Mouse (Mus musculus): ENCODE measurements around the gene Tmem131.

Tmem131 gene

GRCm38 (mm10) chr1:36943653-36944052, at the start of gene Tmem131:
Tmem131 (minus strand) TSS chr1:36943666.
- no peak for DNase-seq (ENCODE audit: low read depth, low spot score)

- no peak for DNase-seq (ENCODE audit: low read depth, low spot score)
Observed at GRCm38 (mm10) chr1:36988561-36988960, 45.1 kb upstream of the Tmem131 start.

GRCm38 (mm10) chr1:36988161-36988560, 44.7 kb upstream of the Tmem131 start:
- no peak for DNase-seq (ENCODE audit: low read depth, low spot score)

- DNase-seq (ENCODE audit: low read depth, low spot score) = no peak
Observed at GRCm38 (mm10) chr1:36987172-36988148, 44.0 kb upstream of the Tmem131 start.

GRCm38 (mm10) chr1:36986396-36987160, 43.1 kb upstream of the Tmem131 start:
- DNase-seq (ENCODE audit: low read depth, low spot score) = no peak

DNA sequence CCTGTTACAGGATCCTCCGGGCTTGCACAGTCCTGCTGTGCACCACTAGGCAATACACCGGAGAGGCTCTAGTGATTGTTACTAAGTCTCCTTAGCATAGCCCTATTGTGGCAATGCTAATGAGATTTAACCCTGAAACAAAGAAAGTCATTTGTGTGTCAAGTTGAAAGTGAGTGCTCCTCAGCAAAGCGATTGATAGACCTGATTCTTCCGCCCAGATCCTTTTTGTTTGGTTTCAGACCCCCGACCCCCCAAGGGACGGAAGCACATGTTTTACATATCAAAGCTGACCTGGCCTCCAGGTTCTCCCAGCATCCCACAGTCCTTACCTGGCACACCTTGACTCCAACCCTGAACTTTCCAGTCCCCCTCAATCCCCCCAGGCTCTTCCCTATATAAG, 42.4 kb upstream of the Tmem131 start:
- DNase-seq (ENCODE audit: low read depth, low spot score) = no peak

DNA sequence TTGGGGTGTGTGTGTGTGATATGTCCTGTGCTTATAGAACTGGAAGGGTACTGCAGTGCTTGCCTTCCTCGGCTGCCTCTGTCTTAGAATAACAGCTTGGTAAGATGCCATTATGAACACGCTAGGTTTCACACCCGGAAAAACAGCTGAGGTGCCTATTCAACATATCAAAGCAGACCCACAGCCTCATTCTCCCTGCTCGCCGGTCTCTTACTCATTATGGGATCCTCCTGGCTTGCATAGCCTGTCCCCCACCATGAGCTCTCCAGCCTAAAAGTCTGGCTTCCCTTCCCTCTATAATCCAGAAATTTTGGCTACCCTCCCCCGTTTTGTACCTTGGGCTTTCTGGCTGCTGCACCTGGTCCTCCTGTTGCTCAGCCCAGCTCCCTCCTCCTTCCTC, 40.9 kb upstream of the Tmem131 start:
- no peak for DNase-seq (ENCODE audit: low read depth, low spot score)

- DNase-seq (ENCODE audit: low read depth, low spot score) = no peak
Observed at GRCm38 (mm10) chr1:36983754-36984153, 40.3 kb upstream of the Tmem131 start.

GRCm38 (mm10) chr1:36982191-36982961, 38.9 kb upstream of the Tmem131 start:
- DNase-seq (ENCODE audit: low read depth, low spot score) = no peak

- DNase-seq (ENCODE audit: low read depth, low spot score) = peak; percentile 13
Observed at GRCm38 (mm10) chr1:36976770-36977169, 33.3 kb upstream of the Tmem131 start.

GRCm38 (mm10) chr1:36970918-36971617, 27.6 kb upstream of the Tmem131 start:
- no peak for DNase-seq (ENCODE audit: low read depth, low spot score)

DNA sequence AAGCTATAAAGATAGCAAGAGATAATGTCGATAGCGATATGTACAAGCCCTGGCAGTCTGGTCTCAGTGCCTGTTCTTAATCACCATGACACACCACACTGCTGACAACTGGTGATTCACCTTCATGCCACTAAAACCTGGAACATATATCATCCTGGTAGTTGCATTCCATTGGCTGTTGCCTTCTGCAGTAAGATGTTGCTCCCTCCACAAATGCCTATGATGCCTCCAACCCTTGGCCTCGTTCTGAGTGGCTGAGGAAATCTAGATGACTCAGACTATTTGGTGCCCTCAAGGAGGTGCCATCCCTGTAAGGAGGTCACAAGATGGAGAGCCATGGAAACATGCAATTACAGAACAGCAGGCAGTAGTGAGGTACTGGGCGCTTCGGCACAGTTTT, 22.4 kb upstream of the Tmem131 start:
- DNase-seq (ENCODE audit: low read depth, low spot score) = peak; percentile 95

- DNase-seq (ENCODE audit: low read depth, low spot score) = no peak
Observed at GRCm38 (mm10) chr1:36962379-36963176, 19.1 kb upstream of the Tmem131 start.

DNA sequence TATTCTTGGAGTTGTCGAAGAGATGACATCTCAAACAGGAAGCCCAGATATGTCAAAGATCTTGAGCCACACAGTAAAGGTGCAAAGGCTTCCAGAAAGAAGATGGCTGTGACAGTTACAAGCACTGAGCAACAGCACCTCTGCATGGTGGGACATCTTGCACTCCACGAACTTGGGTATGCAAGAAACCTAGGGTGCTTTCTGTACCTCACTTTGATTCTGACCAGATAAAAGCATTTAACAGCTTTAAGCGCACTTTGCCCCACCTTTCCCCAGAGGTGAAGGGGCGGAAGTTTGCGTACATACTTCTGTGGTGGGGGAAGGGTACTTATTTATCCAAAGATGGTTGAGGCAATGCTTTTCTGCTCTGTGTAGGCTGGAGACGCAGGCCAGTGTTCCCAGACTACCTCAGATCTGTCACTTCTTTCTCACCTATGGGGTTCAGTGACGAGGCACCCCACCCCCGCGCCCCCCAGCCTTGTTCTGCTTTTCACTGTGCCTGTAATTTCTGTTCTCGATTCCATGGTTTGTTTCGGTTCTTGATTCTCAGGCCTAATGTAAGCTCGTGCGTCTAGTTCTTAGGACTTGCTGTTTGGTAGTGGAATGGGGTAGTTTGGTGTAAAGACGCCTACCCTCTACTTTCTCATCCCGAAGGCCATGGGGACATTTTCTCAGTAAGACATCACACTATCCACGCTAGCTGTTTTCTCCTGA, 17.2 kb upstream of the Tmem131 start:
- DNase-seq (ENCODE audit: low read depth, low spot score) = no peak

DNA sequence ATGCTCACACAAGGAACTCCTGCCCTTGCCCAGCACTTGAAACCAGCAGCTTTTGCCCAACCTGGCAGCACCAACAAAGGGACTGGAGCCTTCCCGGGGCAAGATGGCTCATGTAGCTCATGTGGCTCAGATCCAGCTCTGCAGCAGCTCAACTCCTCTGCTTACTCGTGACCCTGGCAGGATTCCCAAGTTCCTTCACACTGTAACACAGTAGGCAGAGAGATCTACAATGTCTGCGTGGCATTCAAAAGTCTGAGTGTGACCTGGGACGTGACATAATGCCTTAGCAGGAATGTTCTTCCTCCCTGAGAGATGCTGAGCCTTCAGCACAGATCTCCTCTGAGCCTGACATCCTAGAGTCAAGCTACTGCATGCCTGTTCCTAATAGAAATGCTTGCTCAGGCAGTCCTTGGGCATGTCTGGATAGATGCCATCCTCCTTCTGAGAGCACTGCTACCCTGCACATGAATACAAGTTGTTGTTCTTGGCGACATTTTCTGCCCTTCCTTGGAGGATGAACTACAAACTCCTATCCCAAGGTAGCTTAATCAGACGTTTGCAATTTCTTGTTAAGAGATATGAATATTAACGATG, 6.2 kb upstream of the Tmem131 start:
- peak; percentile 83 for DNase-seq (ENCODE audit: low read depth, low spot score)

GRCm38 (mm10) chr1:36947448-36947847, 4.0 kb upstream of the Tmem131 start:
- DNase-seq (ENCODE audit: low read depth, low spot score) = no peak

DNA sequence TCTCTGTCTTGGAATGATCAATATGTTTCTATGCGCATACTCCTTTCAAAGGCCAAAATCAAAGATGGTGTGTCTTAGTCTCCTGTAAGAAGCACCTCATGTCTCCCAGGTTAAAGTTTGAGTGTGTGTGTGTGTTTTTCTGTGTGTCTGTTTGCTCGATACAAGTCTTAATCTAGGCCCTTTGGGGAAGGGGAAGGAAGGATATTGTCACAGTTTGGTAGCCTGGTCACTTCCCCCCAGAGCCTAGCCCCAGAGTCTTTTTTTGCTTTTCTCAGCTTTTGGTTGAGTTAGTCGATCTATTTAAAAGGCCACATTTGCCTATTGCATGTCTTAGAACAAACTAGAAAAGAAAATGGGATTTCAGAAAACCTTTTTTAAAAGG, 3.1 kb downstream of the Tmem131 start:
- DNase-seq (ENCODE audit: low read depth, low spot score) = no peak

DNA sequence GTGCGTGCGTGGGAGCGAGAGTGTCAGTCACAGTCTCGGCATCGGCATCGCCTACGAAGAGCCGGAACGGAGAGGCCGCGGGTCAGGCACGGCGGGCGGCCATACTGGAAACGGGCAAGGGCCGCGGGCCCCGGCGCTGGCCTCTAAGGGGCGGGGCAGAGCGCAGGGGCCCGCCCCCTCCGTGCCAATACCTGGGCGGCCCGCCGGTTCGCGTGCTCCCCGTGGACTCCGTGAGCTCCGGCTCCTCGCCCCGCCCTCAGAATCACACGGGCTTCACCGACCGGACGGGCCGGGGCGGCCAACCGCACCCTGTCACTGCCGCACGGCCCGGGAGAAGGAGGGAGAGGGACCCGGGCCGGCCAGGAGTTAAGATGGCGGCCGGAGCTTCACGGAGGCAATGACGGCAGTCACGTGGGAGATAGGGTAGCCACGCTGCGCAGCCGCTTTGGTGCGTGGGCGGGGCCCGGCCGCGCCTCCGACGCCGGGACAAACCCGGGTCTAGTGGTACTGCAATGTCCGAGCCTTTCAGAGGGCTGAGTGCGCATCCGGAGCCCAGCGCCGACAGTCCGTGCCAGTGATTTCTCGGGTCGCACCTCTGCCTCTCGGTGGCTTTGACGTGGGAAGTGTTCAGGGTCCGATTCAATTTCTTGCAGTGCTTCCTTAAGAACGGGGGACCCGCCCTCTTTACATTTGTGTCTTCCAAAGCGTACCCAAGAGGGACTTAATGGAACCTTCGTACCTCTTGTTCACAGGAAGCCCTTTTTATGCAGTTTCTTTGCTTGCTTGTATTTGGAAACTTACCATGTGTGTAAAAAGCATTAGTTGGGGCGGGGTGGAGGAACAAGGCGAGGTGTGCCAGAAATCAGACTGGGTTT, 3.7 kb downstream of the Tmem131 start:
- DNase-seq (ENCODE audit: low read depth, low spot score) = peak; percentile 90

Data from 3T3-L1 (cell line).